Mouse (Mus musculus) lung, postnatal 0 days (tissue): ENCODE measurements around the gene Mreg.

Source experiments
- CTCF ChIP-seq: IDR thresholded peaks from 2 replicates; pipeline ENCODE4 v1.5.1; 2016; ENCODE audit warnings: antibody characterized with exemption, mild to moderate bottlenecking
- EP300 ChIP-seq: IDR thresholded peaks from 2 replicates; pipeline ENCODE4 v1.6.1; 2016; ENCODE audit warnings: antibody characterized with exemption, mild to moderate bottlenecking, control low read depth

GRCm38 (mm10) chr1:72218626-72219025 lies 6.5 kb upstream of the Mreg start:
- no peak for TF ChIP-seq CTCF
- no peak for TF ChIP-seq EP300
